Mouse (Mus musculus) G1E-ER4 (cell line): ENCODE results near the gene Gm17581. TPM values are rescaled to one million over a fixed set of nuclear protein-coding genes. Genes with fewer than 3 reads are reported as not detected.
"Not testable (repeated sequence)": the region's sequence is repeated elsewhere in the genome, so short reads cannot be mapped to it uniquely, and the experiment has no call there.

Experiments
- GATA1 ChIP-seq: IDR thresholded peaks from one replicate; pipeline ENCODE4 v1.8.0; 2012; ENCODE audit warnings: low read length, inconsistent platforms
- polyA plus RNA-seq: library from polyadenylated mRNA; stranded (reverse); fragments of >175 nt; gene quantifications from 2 replicates; pipeline ENCODE4 v1.2.3, GENCODE M21; 2012

The Gm17581 gene
- polyA plus RNA-seq = not detected in 2 replicates

- not testable (repeated sequence) for TF ChIP-seq GATA1
These were observed at the start of gene Gm17581 for GRCm38 (mm10) chr2:155735766-155736165. Gm17581 (minus strand) TSS chr2:155735866.

GRCm38 (mm10) chr2:155784534-155784933 is 48.9 kb upstream of the Gm17581 start:
- no peak for TF ChIP-seq GATA1

GRCm38 (mm10) chr2:155779506-155779905 is 43.8 kb upstream of the Gm17581 start:
- TF ChIP-seq GATA1 = no peak

GRCm38 (mm10) chr2:155779066-155779465 is 43.4 kb upstream of the Gm17581 start:
- TF ChIP-seq GATA1 = no peak

GRCm38 (mm10) chr2:155778004-155778403 is 42.3 kb upstream of the Gm17581 start:
- no peak for TF ChIP-seq GATA1

GRCm38 (mm10) chr2:155777688-155777985 is 42.0 kb upstream of the Gm17581 start:
- TF ChIP-seq GATA1 = no peak

- no peak for TF ChIP-seq GATA1
These were observed 41.4 kb upstream of the Gm17581 start for GRCm38 (mm10) chr2:155776824-155777687.

- TF ChIP-seq GATA1 = no peak
These were observed 40.1 kb upstream of the Gm17581 start for GRCm38 (mm10) chr2:155775685-155776263.

GRCm38 (mm10) chr2:155774927-155775684 is 39.4 kb upstream of the Gm17581 start, which contains the start of gene Mmp24:
Mmp24 (plus strand) TSS chr2:155775342.
- TF ChIP-seq GATA1 = no peak

- no peak for TF ChIP-seq GATA1
These were observed 38.7 kb upstream of the Gm17581 start for GRCm38 (mm10) chr2:155774261-155774926.

- TF ChIP-seq GATA1 = no peak
These were observed 38.0 kb upstream of the Gm17581 start for GRCm38 (mm10) chr2:155773664-155774063.

GRCm38 (mm10) chr2:155764679-155765418 is 29.2 kb upstream of the Gm17581 start:
- no peak for TF ChIP-seq GATA1

GRCm38 (mm10) chr2:155756855-155757566 is 21.3 kb upstream of the Gm17581 start:
- TF ChIP-seq GATA1 = no peak

GRCm38 (mm10) chr2:155755746-155756145 is 20.1 kb upstream of the Gm17581 start:
- no peak for TF ChIP-seq GATA1
